Mouse (Mus musculus): ENCODE results near the gene Galc. TPM values are rescaled to one million over a fixed set of nuclear protein-coding genes. Genes with fewer than 3 reads are reported as not detected.

Galc gene
- 6.8 and 9.5 TPM in 2 replicates for polyA plus RNA-seq (2014; fragmentation: Nextera tagmentation; extraction: Ambion mirVana)

DNA sequence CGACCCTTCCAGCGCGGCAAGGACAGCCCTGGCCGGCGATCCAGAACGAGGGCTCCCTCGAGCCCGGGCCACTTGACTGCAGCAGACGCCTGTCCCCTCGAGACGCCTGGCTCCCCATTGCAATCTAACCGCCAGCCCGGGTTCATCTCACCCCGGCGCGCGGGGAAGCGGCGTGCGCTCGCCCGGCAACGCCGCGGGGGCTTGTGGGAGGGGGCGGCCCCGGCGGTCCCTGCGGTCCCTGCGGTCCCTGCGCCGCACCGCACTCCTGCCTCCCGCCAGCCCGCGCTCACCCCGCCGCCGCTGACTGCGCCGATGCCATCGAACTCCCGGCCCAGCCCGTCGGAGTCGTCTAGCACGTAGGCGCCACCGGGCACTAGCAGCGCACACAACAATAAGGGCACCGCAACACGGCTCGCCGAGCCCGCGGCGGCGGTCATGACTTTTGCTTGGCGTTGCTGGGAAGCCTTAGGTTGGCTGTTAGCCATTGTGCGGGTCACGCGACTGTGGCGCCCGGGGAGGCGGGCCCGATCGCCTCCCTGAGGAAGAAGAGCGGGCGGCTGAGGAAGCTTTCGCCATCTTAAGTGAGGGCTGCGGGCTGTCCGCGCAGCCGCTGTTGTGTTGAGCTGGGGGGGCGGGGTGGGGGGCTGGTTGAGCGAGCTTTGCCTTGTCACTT, at the start of gene Galc:
TSS of gene Galc (minus strand) at position 615 of the 673 bp plus-strand sequence.
- peak; percentile 89 for ATAC-seq (replicated peaks; ENCODE audit: insufficient number of reproducible peaks, low FRiP score, low TSS enrichment)
- under 1% methylated on average over 64 of the region's 76 CpGs for WGBS (ENCODE audit: insufficient replicate concordance)
- Histone ChIP-seq H3K9me3 (replicated peaks; ENCODE audit: control insufficient read depth, low read length) (no peaks in the 10 kb centered on the region), H3K27ac (ENCODE audit: low read depth, low read length) (peak within 1 kb of the TSS; percentile 97), H3K27me3 (ENCODE audit: control insufficient read depth, insufficient read depth, low read length) (no peaks in the 10 kb centered on the region), H3K9ac (ENCODE audit: low read depth, low read length) (peak within 1 kb of the TSS; percentile 97), H3K4me1 (ENCODE audit: control insufficient read depth, insufficient read depth, low read length) (no peaks in the 10 kb centered on the region), H3K36me3 (ENCODE audit: control insufficient read depth, insufficient read depth, low read length) (0 out of 2 replicates have a peak, but pooled peaks cover 2% of the 10 kb centered on the region), H3K4me2 (peak within 1 kb of the TSS; percentile 79), H3K4me3 (ENCODE audit: low read depth, low read length) (peak within 1 kb of the TSS; percentile 82)

DNA sequence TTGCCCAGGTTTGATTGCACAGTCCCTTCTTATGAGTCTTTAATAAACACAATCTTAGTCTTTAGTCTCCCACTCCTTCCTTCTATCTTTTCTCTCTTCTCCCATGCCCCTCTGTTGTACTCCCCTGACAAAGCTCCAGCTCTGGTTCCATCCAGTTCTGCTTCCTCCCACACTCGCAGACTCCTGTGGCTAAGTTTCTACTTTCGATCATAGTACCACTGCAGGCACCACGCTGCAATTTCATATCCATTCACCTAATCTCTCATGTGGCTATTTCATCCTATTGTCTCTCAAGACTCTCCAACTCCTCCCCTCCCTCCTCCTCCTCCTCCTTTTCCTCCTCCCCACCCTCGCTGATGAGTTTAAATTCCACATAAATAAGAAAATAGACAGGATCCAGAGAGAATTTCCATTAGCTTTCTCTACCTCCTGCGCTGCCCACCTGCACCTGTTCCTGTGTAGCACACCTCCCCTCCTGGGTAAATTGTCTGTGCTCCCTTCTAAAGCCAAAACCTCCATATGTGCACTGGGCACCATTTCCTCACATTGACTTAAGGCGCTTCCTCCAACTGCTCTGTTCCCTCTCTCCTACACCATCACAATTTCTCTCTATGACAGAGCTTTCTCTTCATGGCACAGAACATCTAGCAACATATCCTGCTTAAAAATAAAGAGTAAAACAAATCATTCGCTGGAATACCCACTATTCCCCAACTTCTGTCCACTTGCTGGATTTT, 48.1 kb upstream of the Galc start:
- Histone ChIP-seq H3K9me3 (replicated peaks; ENCODE audit: control insufficient read depth, low read length) (no peaks in the 10 kb centered on the region), H3K27me3 (ENCODE audit: control insufficient read depth, insufficient read depth, low read length) (no peaks in the 10 kb centered on the region), H3K4me3 (ENCODE audit: low read depth, low read length) (no peak overlapping the region), H3K27ac (ENCODE audit: low read depth, low read length) (no peak overlapping the region), H3K4me1 (ENCODE audit: control insufficient read depth, insufficient read depth, low read length) (no peaks in the 10 kb centered on the region), H3K4me2 (no peak overlapping the region), H3K36me3 (ENCODE audit: control insufficient read depth, insufficient read depth, low read length) (no peaks in the 10 kb centered on the region), H3K9ac (ENCODE audit: low read depth, low read length) (no peak overlapping the region)
- ATAC-seq (replicated peaks; ENCODE audit: insufficient number of reproducible peaks, low FRiP score, low TSS enrichment), result no peak
- 78% methylated on average over 7 of the region's 7 CpGs for WGBS (ENCODE audit: insufficient replicate concordance)

DNA sequence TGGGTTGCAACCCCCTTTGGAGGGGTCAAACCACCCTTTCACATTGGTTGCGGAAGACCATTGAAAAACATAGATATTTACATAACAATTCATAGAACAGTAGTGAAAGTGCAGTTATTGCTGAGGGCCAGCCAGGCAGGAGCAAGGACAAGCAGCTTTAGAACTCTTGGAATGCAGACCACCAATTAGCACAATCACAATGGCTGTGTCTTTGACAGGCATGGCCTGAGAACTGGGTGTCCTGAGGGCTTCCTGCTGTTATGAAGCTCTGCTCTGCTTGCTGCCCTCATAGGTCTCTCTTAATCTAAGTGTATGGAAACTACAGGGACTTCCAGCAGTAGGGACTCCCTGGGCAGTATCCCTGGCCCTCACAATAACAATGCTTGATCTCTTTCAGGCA, 43.8 kb upstream of the Galc start:
- 92% methylated on average over 1 of the region's 1 CpGs for WGBS (ENCODE audit: insufficient replicate concordance)
- Histone ChIP-seq H3K36me3 (ENCODE audit: control insufficient read depth, insufficient read depth, low read length) (no peaks in the 10 kb centered on the region), H3K27me3 (ENCODE audit: control insufficient read depth, insufficient read depth, low read length) (no peaks in the 10 kb centered on the region), H3K4me1 (ENCODE audit: control insufficient read depth, insufficient read depth, low read length) (peaks cover 2% of the 10 kb centered on the region; the same call in 1 of the 2 replicates), H3K9me3 (replicated peaks; ENCODE audit: control insufficient read depth, low read length) (no peaks in the 10 kb centered on the region), H3K9ac (ENCODE audit: low read depth, low read length) (no peak overlapping the region), H3K4me3 (ENCODE audit: low read depth, low read length) (no peak overlapping the region), H3K27ac (ENCODE audit: low read depth, low read length) (no peak overlapping the region), H3K4me2 (no peak overlapping the region)
- ATAC-seq (replicated peaks; ENCODE audit: insufficient number of reproducible peaks, low FRiP score, low TSS enrichment), result no peak

DNA sequence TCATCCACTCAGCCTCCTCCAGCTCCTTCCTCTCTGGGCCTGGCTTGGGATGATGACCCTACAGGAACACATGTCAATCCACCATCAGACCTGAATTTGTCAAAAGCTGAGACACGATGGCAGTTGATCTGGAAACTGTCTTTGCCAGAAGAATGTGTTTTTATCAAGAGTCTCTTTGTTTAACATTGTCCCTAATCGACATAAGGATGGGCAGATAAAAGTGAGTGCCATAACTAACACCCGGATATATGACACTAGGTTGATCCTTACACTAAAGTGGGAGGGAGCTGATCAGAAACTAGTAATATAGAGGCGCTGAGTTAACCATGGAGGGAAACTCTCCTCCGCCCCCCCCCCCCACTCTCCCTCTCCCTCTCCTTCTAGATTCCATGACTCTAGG, 42.7 kb upstream of the Galc start:
- ATAC-seq (replicated peaks; ENCODE audit: insufficient number of reproducible peaks, low FRiP score, low TSS enrichment), result no peak
- Histone ChIP-seq H3K4me1 (ENCODE audit: control insufficient read depth, insufficient read depth, low read length) (peaks cover 2% of the 10 kb centered on the region; the same call in 1 of the 2 replicates), H3K4me2 (no peak overlapping the region), H3K9me3 (replicated peaks; ENCODE audit: control insufficient read depth, low read length) (no peaks in the 10 kb centered on the region), H3K27ac (ENCODE audit: low read depth, low read length) (no peak overlapping the region), H3K4me3 (ENCODE audit: low read depth, low read length) (no peak overlapping the region), H3K9ac (ENCODE audit: low read depth, low read length) (no peak overlapping the region), H3K27me3 (ENCODE audit: control insufficient read depth, insufficient read depth, low read length) (no peaks in the 10 kb centered on the region), H3K36me3 (ENCODE audit: control insufficient read depth, insufficient read depth, low read length) (no peaks in the 10 kb centered on the region)
- 48% methylated on average over 5 of the region's 5 CpGs for WGBS (ENCODE audit: insufficient replicate concordance)

DNA sequence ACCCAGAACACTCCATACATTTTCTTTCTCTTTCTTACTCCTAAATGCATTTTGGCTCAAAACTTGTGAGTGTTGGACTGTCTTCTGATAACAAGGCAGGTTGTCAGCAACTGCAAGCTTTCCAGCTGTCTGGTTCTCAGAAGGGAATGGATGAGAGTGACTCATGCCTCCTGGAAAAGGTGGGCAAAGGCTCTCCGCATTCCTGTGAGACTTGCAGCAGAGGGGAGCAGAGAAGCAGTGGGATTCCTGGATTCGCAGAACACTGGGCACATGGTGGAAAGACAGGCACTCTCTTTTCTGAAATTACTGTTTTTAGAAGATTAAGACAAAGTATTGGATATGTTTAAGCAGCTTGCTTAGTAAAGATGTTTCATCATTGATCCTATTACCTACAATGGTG, 35.0 kb upstream of the Galc start:
- Histone ChIP-seq H3K27ac (ENCODE audit: low read depth, low read length) (no peak overlapping the region), H3K9ac (ENCODE audit: low read depth, low read length) (no peak overlapping the region), H3K4me2 (no peak overlapping the region), H3K36me3 (ENCODE audit: control insufficient read depth, insufficient read depth, low read length) (no peaks in the 10 kb centered on the region), H3K9me3 (replicated peaks; ENCODE audit: control insufficient read depth, low read length) (no peaks in the 10 kb centered on the region), H3K4me1 (ENCODE audit: control insufficient read depth, insufficient read depth, low read length) (no peaks in the 10 kb centered on the region), H3K27me3 (ENCODE audit: control insufficient read depth, insufficient read depth, low read length) (no peaks in the 10 kb centered on the region), H3K4me3 (ENCODE audit: low read depth, low read length) (no peak overlapping the region)
- 55% methylated on average over 2 of the region's 2 CpGs for WGBS (ENCODE audit: insufficient replicate concordance)
- ATAC-seq (replicated peaks; ENCODE audit: insufficient number of reproducible peaks, low FRiP score, low TSS enrichment), result no peak

DNA sequence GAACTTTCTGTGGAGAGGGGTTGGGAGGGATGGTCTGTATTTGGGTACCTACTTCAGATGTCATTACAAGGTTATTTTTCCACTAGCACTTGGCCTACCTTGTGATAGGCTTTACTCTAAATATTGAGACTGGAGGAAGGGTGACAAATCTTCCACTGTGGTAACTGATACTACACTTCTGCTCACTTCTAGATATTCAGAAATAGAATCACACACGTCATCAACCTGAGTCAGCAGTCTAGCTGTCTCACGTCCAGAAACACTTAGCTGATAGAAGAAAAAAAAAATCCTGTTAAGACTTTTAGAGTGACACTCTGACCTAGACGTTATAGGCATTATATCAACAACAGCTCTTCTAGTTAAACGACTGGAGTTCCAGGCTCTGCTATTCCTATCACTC, 33.0 kb upstream of the Galc start:
- ATAC-seq (replicated peaks; ENCODE audit: insufficient number of reproducible peaks, low FRiP score, low TSS enrichment), result no peak
- H3K36me3 ChIP-seq (ENCODE audit: control insufficient read depth, insufficient read depth, low read length), result no peaks in the 10 kb centered on the region
- no peak overlapping the region for H3K4me3 ChIP-seq (ENCODE audit: low read depth, low read length)
- H3K4me1 ChIP-seq (ENCODE audit: control insufficient read depth, insufficient read depth, low read length), result no peaks in the 10 kb centered on the region
- H3K27me3 ChIP-seq (ENCODE audit: control insufficient read depth, insufficient read depth, low read length), result no peaks in the 10 kb centered on the region
- 28% methylated on average over 4 of the region's 4 CpGs for WGBS (ENCODE audit: insufficient replicate concordance)
- no peaks in the 10 kb centered on the region for H3K9me3 ChIP-seq (replicated peaks; ENCODE audit: control insufficient read depth, low read length)
- H3K27ac ChIP-seq (ENCODE audit: low read depth, low read length), result no peak overlapping the region
- H3K4me2 ChIP-seq, result no peak overlapping the region
- no peak overlapping the region for H3K9ac ChIP-seq (ENCODE audit: low read depth, low read length)

DNA sequence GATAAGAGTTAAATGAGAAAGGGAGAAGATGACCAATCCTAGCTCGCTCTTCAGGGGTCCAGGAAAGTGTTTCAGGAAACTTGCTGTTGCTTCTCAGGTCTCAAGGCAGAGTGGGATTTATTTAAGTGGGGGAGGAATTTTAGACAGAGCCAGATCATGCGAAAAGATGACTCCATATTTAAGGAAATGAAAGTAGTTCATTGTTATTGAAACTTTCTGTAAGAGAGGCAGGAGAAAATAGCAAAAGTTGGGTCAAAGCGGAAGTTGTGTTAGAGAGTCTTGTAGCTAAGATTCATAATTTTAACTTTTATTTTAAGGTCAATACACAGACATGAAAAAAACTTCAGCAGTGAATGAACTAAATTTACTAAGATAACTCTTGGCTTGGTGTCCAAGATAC, 31.2 kb upstream of the Galc start:
- H3K4me2 ChIP-seq, result no peak overlapping the region
- no peaks in the 10 kb centered on the region for H3K36me3 ChIP-seq (ENCODE audit: control insufficient read depth, insufficient read depth, low read length)
- ATAC-seq (replicated peaks; ENCODE audit: insufficient number of reproducible peaks, low FRiP score, low TSS enrichment), result no peak
- no peak overlapping the region for H3K27ac ChIP-seq (ENCODE audit: low read depth, low read length)
- H3K4me1 ChIP-seq (ENCODE audit: control insufficient read depth, insufficient read depth, low read length), result no peaks in the 10 kb centered on the region
- H3K4me3 ChIP-seq (ENCODE audit: low read depth, low read length), result no peak overlapping the region
- WGBS (ENCODE audit: insufficient replicate concordance), result 79% methylated on average over 3 of the region's 3 CpGs
- H3K9ac ChIP-seq (ENCODE audit: low read depth, low read length), result no peak overlapping the region
- H3K27me3 ChIP-seq (ENCODE audit: control insufficient read depth, insufficient read depth, low read length), result no peaks in the 10 kb centered on the region
- H3K9me3 ChIP-seq (replicated peaks; ENCODE audit: control insufficient read depth, low read length), result no peaks in the 10 kb centered on the region

DNA sequence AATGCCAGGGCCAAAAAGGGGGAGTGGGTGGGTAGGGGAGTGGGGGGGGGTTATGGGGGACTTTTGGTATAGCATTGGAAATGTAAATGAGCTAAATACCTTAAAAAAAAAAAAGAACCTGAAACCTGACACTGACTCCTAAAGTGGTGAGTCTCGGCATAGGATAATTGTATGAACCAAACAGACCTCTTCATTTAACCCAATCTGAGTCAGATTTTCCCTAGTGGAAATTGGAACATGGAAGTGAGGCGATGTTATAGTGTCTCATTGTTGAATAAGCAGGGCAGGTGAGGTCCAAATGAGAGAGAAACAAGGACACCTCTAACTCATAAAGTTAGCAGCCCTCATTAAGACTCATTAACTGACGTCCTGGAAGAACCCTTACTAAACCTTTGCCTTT, 25.2 kb upstream of the Galc start:
- H3K4me3 ChIP-seq (ENCODE audit: low read depth, low read length), result no peak overlapping the region
- WGBS (ENCODE audit: insufficient replicate concordance), result 86% methylated on average over 3 of the region's 3 CpGs
- no peak overlapping the region for H3K9ac ChIP-seq (ENCODE audit: low read depth, low read length)
- no peak for ATAC-seq (replicated peaks; ENCODE audit: insufficient number of reproducible peaks, low FRiP score, low TSS enrichment)
- H3K27ac ChIP-seq (ENCODE audit: low read depth, low read length), result no peak overlapping the region
- no peaks in the 10 kb centered on the region for H3K9me3 ChIP-seq (replicated peaks; ENCODE audit: control insufficient read depth, low read length)
- no peaks in the 10 kb centered on the region for H3K4me1 ChIP-seq (ENCODE audit: control insufficient read depth, insufficient read depth, low read length)
- H3K4me2 ChIP-seq, result no peak overlapping the region
- no peaks in the 10 kb centered on the region for H3K27me3 ChIP-seq (ENCODE audit: control insufficient read depth, insufficient read depth, low read length)
- no peaks in the 10 kb centered on the region for H3K36me3 ChIP-seq (ENCODE audit: control insufficient read depth, insufficient read depth, low read length)

DNA sequence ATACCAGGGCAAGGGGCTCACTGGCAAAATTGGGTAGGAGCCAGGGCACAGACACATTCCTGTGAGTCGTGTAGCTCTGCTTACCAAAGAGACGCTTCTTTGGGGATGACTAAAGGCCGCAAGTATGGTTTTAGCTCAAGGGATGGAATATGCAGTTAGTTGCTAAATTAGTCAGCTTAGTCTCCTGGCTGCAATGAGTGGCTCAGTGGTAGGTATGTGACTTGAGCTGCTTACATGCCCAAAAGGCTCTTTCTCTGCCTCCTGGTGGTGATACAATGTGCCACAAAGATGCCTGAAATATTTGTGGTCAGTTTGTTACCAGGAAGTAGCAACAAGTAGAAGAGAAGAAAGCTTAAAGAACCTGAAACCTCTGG, 24.2 kb upstream of the Galc start:
- no peak overlapping the region for H3K4me2 ChIP-seq
- WGBS (ENCODE audit: insufficient replicate concordance), result 47% methylated on average over 3 of the region's 3 CpGs
- H3K9ac ChIP-seq (ENCODE audit: low read depth, low read length), result no peak overlapping the region
- no peaks in the 10 kb centered on the region for H3K36me3 ChIP-seq (ENCODE audit: control insufficient read depth, insufficient read depth, low read length)
- ATAC-seq (replicated peaks; ENCODE audit: insufficient number of reproducible peaks, low FRiP score, low TSS enrichment), result no peak
- H3K4me3 ChIP-seq (ENCODE audit: low read depth, low read length), result no peak overlapping the region
- H3K4me1 ChIP-seq (ENCODE audit: control insufficient read depth, insufficient read depth, low read length), result no peaks in the 10 kb centered on the region
- H3K9me3 ChIP-seq (replicated peaks; ENCODE audit: control insufficient read depth, low read length), result no peaks in the 10 kb centered on the region
- no peaks in the 10 kb centered on the region for H3K27me3 ChIP-seq (ENCODE audit: control insufficient read depth, insufficient read depth, low read length)
- no peak overlapping the region for H3K27ac ChIP-seq (ENCODE audit: low read depth, low read length)
